Mouse (Mus musculus): Measurements from ENCODE around the gene Lgi1.

Lgi1 gene

GRCm38 (mm10) chr19:38264505-38265500, at the start of gene Lgi1:
Gene Lgi1 (plus strand): TSS chr19:38264536.
- peak; percentile 82 for DNase-seq

- no peak for DNase-seq
Measured at GRCm38 (mm10) chr19:38217696-38218095, 46.6 kb upstream of the Lgi1 start.

- DNase-seq: peak in 1 of 2 experiments; percentile 25
Measured at GRCm38 (mm10) chr19:38223356-38223904, 40.9 kb upstream of the Lgi1 start.

- peak; percentile 96 to 97 for DNase-seq
Measured at GRCm38 (mm10) chr19:38223905-38224684, 40.2 kb upstream of the Lgi1 start, which contains the start of gene Fra10ac1. Gene Fra10ac1 (minus strand): TSS chr19:38224156.

- DNase-seq: peak; percentile 69 to 75
Measured at GRCm38 (mm10) chr19:38224685-38225060, 39.7 kb upstream of the Lgi1 start.

- DNase-seq: peak; percentile 47 to 74
Measured at GRCm38 (mm10) chr19:38228699-38229098, 35.6 kb upstream of the Lgi1 start.

GRCm38 (mm10) chr19:38232087-38232486, 32.2 kb upstream of the Lgi1 start:
- DNase-seq: peak; percentile 32 to 43

GRCm38 (mm10) chr19:38232516-38232915, 31.8 kb upstream of the Lgi1 start:
- no peak for DNase-seq

GRCm38 (mm10) chr19:38236526-38236925, 27.8 kb upstream of the Lgi1 start:
- peak in 1 of 2 experiments; percentile 46 for DNase-seq

GRCm38 (mm10) chr19:38237834-38238212, 26.5 kb upstream of the Lgi1 start:
- peak; percentile 45 to 56 for DNase-seq

- DNase-seq: peak; percentile 91 to 96
Measured at GRCm38 (mm10) chr19:38238213-38238951, 26.0 kb upstream of the Lgi1 start.

GRCm38 (mm10) chr19:38242314-38242852, 22.0 kb upstream of the Lgi1 start:
- no peak for DNase-seq

- DNase-seq: no peak
Measured at GRCm38 (mm10) chr19:38244748-38245147, 19.6 kb upstream of the Lgi1 start.

GRCm38 (mm10) chr19:38245361-38246176, 18.8 kb upstream of the Lgi1 start:
- DNase-seq: no peak

- no peak for DNase-seq
Measured at GRCm38 (mm10) chr19:38246177-38246622, 18.1 kb upstream of the Lgi1 start.

- no peak for DNase-seq
Measured at GRCm38 (mm10) chr19:38249627-38250026, 14.7 kb upstream of the Lgi1 start.

GRCm38 (mm10) chr19:38253796-38254195, 10.5 kb upstream of the Lgi1 start:
- DNase-seq: peak; percentile 80 to 81

- peak; percentile 59 to 67 for DNase-seq
Measured at GRCm38 (mm10) chr19:38258651-38259065, 5.7 kb upstream of the Lgi1 start.

GRCm38 (mm10) chr19:38259436-38259835, 4.9 kb upstream of the Lgi1 start:
- no peak for DNase-seq

- no peak for DNase-seq
Measured at GRCm38 (mm10) chr19:38260346-38260745, 4.0 kb upstream of the Lgi1 start.

GRCm38 (mm10) chr19:38261351-38261750, 3.0 kb upstream of the Lgi1 start:
- no peak for DNase-seq
